Mouse (Mus musculus): ENCODE results near the gene Stard3nl.
"Not testable (repeated sequence)": the region's sequence is repeated elsewhere in the genome, so short reads cannot be mapped to it uniquely, and the experiment has no call there.

Gene Stard3nl

GRCm38 (mm10) chr13:19381112-19381828 lies 14.3 kb downstream of the Stard3nl start:
- DNase-seq (ENCODE audit: low read depth, low spot score) = no peak

GRCm38 (mm10) chr13:19379313-19379712 lies 16.3 kb downstream of the Stard3nl start:
- no peak for DNase-seq (ENCODE audit: low read depth, low spot score)

DNA sequence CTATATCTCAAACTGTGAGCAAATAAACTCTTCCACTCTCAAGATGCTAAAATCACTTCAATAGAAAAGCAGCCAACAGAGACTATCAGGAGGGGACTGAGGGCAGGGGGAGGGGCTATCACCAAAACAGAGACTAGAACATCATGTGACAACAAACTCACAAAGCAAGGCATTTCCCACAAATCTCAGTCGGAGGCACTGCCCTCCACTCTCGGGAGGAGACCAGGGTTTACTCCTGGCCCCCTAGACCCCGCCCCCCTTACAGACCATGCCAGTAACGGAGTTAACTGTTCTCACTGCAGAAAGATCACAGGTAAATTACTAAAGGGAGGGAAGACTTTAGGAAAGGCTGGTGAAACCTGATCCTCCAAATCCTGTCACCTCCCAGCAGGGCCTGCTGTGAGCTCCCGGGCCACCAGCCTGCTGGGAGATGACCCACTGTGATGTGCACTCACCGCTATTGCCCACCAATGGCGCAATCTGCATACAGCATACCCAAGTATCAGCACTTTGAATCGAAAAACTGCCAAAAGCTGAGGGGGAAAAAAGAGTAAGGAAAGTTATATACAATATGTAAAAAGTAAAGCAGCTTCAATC lies 23.4 kb downstream of the Stard3nl start:
- DNase-seq (ENCODE audit: low read depth, low spot score) = peak; percentile 33

DNA sequence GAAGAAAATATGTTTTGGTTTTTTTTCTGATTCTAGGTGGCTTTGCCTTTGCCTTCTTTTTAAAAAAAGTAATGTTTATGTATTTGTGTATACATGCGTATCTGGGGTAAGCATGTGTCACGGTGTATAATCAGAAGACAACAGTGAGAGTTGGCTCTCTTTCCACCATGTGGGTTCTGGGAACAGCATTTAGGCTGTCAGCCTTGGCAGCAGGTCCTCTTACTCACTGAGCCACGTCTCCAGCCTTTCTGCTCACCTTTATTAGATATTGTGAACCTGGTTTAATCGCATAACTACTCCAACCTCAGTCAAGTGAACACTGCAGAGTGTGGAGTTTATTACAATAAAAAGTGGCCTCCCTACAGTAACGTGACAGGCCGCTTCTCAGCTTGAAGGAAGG lies 26.8 kb downstream of the Stard3nl start:
- no peak for DNase-seq (ENCODE audit: low read depth, low spot score)

GRCm38 (mm10) chr13:19367536-19367935 lies 28.1 kb downstream of the Stard3nl start:
- no peak for DNase-seq (ENCODE audit: low read depth, low spot score)

DNA sequence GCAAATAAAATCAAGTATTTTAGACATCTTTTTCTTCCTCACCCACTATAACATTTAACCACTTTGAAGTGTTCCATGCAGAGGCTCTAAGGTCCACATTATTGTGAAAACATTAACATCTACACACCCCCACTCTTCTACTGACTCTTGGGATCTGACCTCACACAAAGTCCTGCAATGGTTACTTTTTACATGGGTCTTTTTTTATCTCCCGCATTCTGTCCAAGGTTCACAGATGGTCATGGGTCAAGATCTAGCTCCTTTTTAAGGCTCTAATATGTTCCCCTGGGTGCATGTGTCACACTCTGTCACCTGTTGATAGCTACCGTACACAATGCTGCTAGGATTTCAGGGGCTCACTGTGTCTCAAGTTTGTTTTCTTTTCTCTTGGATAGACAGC lies 28.7 kb downstream of the Stard3nl start:
- no peak for DNase-seq (ENCODE audit: low read depth, low spot score)

- DNase-seq (ENCODE audit: low read depth, low spot score) = no peak
Observed at GRCm38 (mm10) chr13:19365596-19365995, 30.0 kb downstream of the Stard3nl start.

DNA sequence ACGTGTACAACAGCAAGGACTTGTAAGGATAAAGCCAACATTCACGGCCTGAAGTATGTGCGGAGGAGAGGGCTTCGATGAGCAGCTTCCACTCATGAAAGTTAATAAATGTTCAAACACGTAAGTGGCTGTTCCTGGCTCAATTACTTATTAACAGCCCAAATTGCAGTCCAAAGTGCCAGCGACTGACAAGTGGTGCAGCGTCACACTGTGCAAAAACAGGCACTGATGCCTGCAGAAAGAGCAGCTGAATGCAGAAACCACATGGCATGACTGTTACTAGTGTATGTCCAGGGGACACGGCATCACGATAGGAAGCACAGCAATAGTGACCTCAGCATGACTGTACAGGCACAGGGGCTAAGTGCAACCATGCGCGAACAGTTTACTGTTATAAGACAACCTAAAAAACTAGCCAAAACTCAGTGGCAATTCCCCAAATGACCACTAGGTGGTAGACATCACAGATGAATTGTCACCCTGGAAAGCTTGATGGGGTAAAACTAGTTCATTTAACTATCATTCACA lies 31.3 kb downstream of the Stard3nl start:
- peak; percentile 11 for DNase-seq (ENCODE audit: low read depth, low spot score)

GRCm38 (mm10) chr13:19362358-19362757 lies 33.2 kb downstream of the Stard3nl start:
- no peak for DNase-seq (ENCODE audit: low read depth, low spot score)

DNA sequence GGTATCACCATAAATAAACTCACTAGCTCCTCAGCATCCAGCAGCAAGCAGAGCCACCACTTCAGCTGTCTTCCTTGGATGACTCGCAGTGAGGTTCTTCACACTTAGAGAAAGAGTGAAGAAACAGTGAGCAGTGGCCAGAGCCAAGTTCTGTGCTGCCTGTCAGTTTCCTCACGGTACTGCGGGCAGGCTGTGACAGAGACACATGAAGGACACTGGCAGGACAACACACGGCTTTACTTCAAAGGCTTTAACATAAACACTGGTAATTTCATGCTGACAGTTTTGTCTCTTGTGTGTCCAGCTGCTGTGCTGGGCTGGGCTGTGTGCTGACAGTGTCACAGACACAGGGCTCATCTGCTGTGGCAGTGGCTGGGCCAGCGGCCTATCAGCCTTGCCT lies 37.6 kb downstream of the Stard3nl start:
- no peak for DNase-seq (ENCODE audit: low read depth, low spot score)

GRCm38 (mm10) chr13:19357301-19357700 lies 38.3 kb downstream of the Stard3nl start:
- DNase-seq (ENCODE audit: low read depth, low spot score) = no peak

- no peak for DNase-seq (ENCODE audit: low read depth, low spot score)
Observed at GRCm38 (mm10) chr13:19356720-19357119, 38.9 kb downstream of the Stard3nl start.

- no peak for DNase-seq (ENCODE audit: low read depth, low spot score)
Observed at GRCm38 (mm10) chr13:19356120-19356519, 39.5 kb downstream of the Stard3nl start.

DNA sequence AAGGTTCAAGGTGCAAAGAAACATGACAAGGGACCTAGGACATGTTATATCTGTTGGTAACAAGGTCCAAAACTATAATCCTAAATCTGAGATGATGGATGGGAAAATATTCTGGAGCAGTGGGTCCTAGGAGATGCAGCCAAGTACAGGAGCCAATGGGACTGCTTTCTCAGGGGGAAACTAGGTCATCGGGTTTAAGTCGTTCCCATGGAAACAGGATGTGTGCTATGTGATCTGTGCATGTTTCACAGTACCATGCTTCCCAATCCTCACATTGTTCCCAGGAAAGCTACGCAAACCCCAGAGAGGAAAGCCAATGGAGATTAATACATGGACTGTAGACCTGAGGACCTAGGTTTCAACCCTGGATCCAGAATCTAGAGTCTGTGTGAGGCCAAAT lies 42.8 kb downstream of the Stard3nl start:
- DNase-seq (ENCODE audit: low read depth, low spot score) = no peak

DNA sequence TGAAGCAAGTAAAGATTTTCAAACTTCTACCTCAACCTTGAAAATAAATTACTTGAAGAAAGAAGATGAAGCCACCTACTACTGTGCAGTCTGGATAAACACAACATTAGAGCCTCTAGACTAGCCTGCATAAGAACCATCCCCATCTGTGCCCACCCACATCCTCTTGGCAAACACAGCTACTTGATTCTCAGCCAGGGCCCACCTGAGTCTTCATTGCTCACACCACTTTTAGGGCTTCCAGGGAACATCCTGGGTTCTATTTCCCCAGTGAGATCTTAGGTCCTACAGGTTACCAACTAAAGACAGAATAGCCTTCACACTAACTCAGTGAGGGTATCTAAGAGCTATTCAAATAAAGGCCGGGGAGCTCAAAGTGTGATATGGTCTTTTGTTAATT lies 55.2 kb downstream of the Stard3nl start:
- not testable (repeated sequence) for DNase-seq (ENCODE audit: low read depth, low spot score)

DNA sequence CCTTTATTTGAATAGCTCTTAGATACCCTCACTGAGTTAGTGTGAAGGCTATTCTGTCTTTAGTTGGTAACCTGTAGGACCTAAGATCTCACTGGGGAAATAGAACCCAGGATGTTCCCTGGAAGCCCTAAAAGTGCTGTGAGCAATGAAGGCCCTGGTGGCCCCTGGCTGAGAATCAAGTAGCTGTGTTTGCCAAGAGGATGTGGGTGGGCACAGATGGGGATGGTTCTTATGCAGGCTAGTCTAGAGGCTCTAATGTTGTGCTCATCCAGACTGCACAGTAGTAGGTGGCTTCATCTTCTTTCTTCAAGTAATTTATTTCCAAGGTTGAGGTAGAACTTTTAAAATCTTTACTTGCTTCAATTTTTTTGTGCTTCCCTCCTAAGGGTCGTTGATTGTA lies 59.3 kb downstream of the Stard3nl start:
- DNase-seq (ENCODE audit: low read depth, low spot score) = not testable (repeated sequence)

Data from WW6 (cell line).